In genomic region chr1:91041605-91042004, GRCm38 (mm10) we compare ENCODE assay signal across 11 mouse cellular contexts. TPM values are rescaled to one million over a fixed set of nuclear protein-coding genes. Genes with fewer than 3 reads are reported as not detected.
DNase-seq lines count a peak whose midpoint lies in the region; ATAC-seq and TF ChIP-seq lines count a peak whose summit lies in the region.
"Had no signal": no experiment of that assay in that cellular context is flagged by ENCODE, and none has a peak within 500 bp of the region (broad histone marks: within the 10 kb centered on the region; RNA-seq: fewer than 3 reads in every experiment).

No protein-coding gene starts in this region.

- H3K4me3 ChIP-seq in lung, adult 2 months (replicated peaks; ENCODE audit: extremely low read depth, low read depth, low read length): no peak overlapping the region
- H3K4me3 ChIP-seq in lung, postnatal 0 days (ENCODE audit: low read depth, low read length): no peak overlapping the region
- H3K4me3 ChIP-seq in stomach, postnatal 0 days (ENCODE audit: low read depth, low read length): no peak overlapping the region
- H3K4me3 ChIP-seq: layer of hippocampus, adult 2 months had no signal

- no peaks in the 10 kb centered on the region for H3K36me3 ChIP-seq in lung, postnatal 0 days (ENCODE audit: insufficient read depth, low read length)
- no peaks in the 10 kb centered on the region for H3K36me3 ChIP-seq in stomach, postnatal 0 days (ENCODE audit: control insufficient read depth, insufficient read depth, low read length)

- peak overlapping the region; percentile 87 for H3K27ac ChIP-seq in lung, postnatal 0 days (ENCODE audit: low read length)
- H3K27ac ChIP-seq in stomach, postnatal 0 days (replicated peaks): peak overlapping the region; percentile 88

- DNase-seq in adrenal gland, postnatal 14 days: peak; percentile 56
- DNase-seq in adrenal gland, postnatal 10 days: no peak
- peak; percentile 72 to 82 for DNase-seq in lung, adult 18-20 months
- no peak for DNase-seq in lung, adult 2 months
- peak; percentile 96 for DNase-seq in lung, postnatal 0 days (ENCODE audit: low spot score)
- peak; percentile 66 for DNase-seq in stomach, postnatal 0 days (ENCODE audit: low spot score)
- no peak for DNase-seq in cerebellum, adult 11 months
- DNase-seq in cerebellum, postnatal 10 days: no peak
- DNase-seq: B cell, adult 2 months; cerebellum, adult 2 months had no signal

- TF ChIP-seq POLR2A in lung, adult 2 months (IDR thresholded peaks at IDR 0.05; ENCODE audit: borderline replicate concordance, extremely low read depth, low read depth, low read length): no peak

- no peak for TF ChIP-seq CTCF in lung, adult 2 months (IDR thresholded peaks at IDR 0.05; ENCODE audit: insufficient read depth, low read length)
- peak; percentile 9; the same call in 1 of the 2 replicates for TF ChIP-seq CTCF in lung, postnatal 0 days (IDR thresholded peaks at IDR 0.05)
- TF ChIP-seq CTCF in stomach, postnatal 0 days (IDR thresholded peaks at IDR 0.05; ENCODE audit: low read depth): no peak

- peak; percentile 81 for ATAC-seq in lung, postnatal 0 days
- ATAC-seq in stomach, postnatal 0 days (ENCODE audit: low FRiP score, low TSS enrichment): peak; percentile 83

- H3K4me2 ChIP-seq in lung, postnatal 0 days (replicated peaks; ENCODE audit: low read depth, low read length): no peak overlapping the region
- no peak overlapping the region for H3K4me2 ChIP-seq in stomach, postnatal 0 days (replicated peaks; ENCODE audit: low read depth)

- peaks cover 28% of the 10 kb centered on the region for H3K4me1 ChIP-seq in lung, adult 2 months (ENCODE audit: control insufficient read depth, insufficient read depth, low read length)
- peaks cover 20% of the 10 kb centered on the region; the same call in 1 of the 2 replicates for H3K4me1 ChIP-seq in lung, postnatal 0 days (ENCODE audit: insufficient read depth, low read depth, low read length)
- H3K4me1 ChIP-seq in stomach, postnatal 0 days (replicated peaks; ENCODE audit: control insufficient read depth, insufficient read depth): 0 out of 2 replicates have a peak, but pooled peaks cover 4% of the 10 kb centered on the region

- WGBS in lung, adult 2 months: 44% methylated on average over 5 of the region's 5 CpGs
- 44% methylated on average over 5 of the region's 5 CpGs for WGBS in lung, postnatal 0 days
- WGBS in stomach, postnatal 0 days: 61% methylated on average over 5 of the region's 5 CpGs

- no peaks in the 10 kb centered on the region for H3K27me3 ChIP-seq in lung, postnatal 0 days (replicated peaks; ENCODE audit: insufficient read depth, low read length)
- H3K27me3 ChIP-seq in stomach, postnatal 0 days (ENCODE audit: control insufficient read depth, insufficient read depth, low read length): no peaks in the 10 kb centered on the region

- H3K9ac ChIP-seq in lung, postnatal 0 days (replicated peaks; ENCODE audit: low read depth): no peak overlapping the region
- H3K9ac ChIP-seq in stomach, postnatal 0 days (ENCODE audit: low read length): no peak overlapping the region

- TF ChIP-seq EP300 in lung, postnatal 0 days (IDR thresholded peaks at IDR 0.05): peak; percentile 94
- TF ChIP-seq EP300 in stomach, postnatal 0 days (optimal IDR thresholded peaks at IDR 0.05): no peak

- no peaks in the 10 kb centered on the region for H3K9me3 ChIP-seq in lung, postnatal 0 days (ENCODE audit: low read length)
- H3K9me3 ChIP-seq in stomach, postnatal 0 days (ENCODE audit: control insufficient read depth, low read length): no peaks in the 10 kb centered on the region

RNA-seq across cellular contexts. Expression of gene Lrrfip1, which starts 43.1 kb away (rescaled TPM):
- total RNA-seq in adrenal gland, postnatal 14 days (2021): 49.4 and 61.1 TPM in 2 replicates
- total RNA-seq in adrenal gland, postnatal 10 days (2021): 10 to 100 TPM; 42.7 to 57.2 TPM
- 30.5 and 38.1 TPM in 2 replicates for polyA plus RNA-seq in lung, adult 2 months (2012; rRNA removed)
- 83.1 and 101 TPM in 2 replicates for polyA plus RNA-seq in lung, postnatal 0 days (2015; fragmentation: Nextera tagmentation; extraction: Ambion mirVana)
- polyA plus RNA-seq in stomach, postnatal 0 days (2015; fragmentation: Nextera tagmentation; extraction: Ambion mirVana): 69.4 and 79.0 TPM in 2 replicates

Comparison
In these comparisons a context has a peak if more than half of its experiments do, and no peak if none do; other contexts are left out.
1. DNase-seq: peak in adrenal gland, postnatal 14 days (single experiment), lung, adult 18-20 months (2 of 2), lung, postnatal 0 days (single experiment) and stomach, postnatal 0 days (single experiment); none in adrenal gland, postnatal 10 days (single experiment), lung, adult 2 months (single experiment), cerebellum, adult 11 months (single experiment) and cerebellum, postnatal 10 days (0 of 2).